Mouse (Mus musculus) layer of hippocampus, adult 9-11 months (tissue): Measurements from ENCODE around the gene Kcnip2.

Experiments
- DNase-seq: peaks from one replicate; pipeline ENCODE4 v3.0.0; 2022

Gene Kcnip2

DNA sequence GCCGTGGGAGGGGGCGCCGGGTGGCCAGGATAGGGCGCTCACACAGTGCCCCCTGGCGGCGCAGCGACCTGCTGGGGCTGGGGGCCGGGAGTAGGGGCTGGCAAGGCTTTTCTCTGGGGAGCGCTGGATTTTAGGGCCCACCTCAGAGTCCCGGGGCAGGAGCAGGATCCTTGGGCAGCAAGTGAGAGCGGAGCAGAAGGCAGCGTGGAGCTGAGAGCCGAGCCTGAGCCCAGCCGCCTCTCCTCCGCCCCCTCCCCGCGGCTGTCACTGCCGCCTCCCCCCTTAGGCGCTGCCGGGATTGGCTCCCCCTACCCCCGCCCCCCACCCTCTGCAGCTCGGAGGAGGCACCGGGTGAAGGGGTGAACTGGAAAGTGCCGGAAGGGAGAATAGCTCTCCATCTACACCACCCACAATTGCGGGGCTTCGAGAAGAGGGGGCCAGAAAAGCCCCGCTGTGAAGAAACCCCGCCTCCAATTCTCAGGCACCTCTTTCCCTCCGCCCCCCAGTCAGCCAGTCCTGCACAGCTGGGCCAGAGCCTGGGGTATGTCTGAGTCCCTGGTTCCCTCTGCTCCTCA, at the start of gene Kcnip2:
Gene Kcnip2, minus strand, starts transcription at position 231 of the 575 bp plus-strand sequence.
- peak; percentile 62 for DNase-seq

DNA sequence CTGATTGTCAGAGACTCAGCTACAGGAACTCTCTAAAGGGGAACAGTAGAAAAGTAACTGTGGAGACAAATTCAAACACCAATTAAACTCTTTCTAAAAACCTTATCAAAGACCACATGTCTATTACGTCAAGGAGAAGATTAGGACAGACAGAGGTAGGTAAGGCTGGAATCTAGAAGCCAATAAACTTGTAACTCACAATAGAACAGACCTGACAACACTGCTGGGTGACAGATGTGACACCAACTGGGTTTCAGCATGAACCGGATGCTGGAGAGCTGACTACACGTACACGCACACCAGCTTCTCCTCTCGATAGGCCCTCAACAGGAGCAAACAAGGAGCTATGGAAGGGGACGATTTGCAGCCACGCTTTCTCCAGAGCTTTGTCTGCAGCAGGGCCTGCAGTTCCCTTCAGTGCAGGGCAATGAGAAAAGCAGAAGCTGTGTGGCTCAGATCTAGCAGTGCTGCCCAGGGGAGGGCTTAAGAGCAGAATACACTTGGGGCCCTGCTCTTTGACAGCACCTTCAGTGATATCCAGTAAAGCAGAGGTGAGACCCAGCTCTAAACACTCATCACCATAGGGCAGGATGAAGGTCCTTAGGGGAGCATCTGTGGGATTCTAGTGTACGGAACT, 39.5 kb upstream of the Kcnip2 start:
- DNase-seq = no peak

DNA sequence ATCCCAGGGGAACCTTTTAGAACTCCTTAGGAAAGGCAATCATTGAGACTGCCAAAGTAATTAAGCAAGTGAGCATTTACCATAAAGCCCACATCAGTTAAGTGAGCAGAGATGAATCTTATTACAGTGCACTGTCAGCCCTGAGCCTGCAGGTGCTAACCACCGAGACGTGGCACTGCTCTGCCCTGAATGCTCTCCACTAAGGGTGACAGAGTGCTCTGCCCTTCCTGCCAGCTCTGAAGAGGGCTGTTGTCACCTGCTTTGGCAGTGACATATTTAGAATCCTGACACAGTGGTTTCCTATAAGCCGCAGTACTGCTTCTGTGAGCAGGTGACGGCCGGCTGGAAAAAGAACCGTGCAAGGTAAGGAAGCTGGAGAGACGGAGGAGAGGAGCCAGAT, 38.7 kb upstream of the Kcnip2 start:
- DNase-seq = no peak

DNA sequence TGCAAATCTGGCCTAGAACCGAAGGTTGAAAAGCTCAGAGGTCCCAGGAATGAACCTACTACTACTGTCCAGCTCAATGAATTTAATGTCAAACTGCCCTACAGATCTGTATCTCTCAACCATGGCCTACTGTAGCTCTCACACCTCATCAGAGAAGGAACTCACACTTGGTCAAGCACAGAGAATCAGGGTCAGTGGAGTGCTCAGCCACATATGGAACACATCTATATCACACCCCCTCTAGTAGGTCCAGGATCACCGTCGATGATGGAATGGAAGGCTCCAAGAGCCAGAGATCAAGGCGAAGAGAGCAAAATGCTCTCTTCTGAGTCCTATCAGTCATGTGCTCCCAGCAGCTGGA, 31.9 kb upstream of the Kcnip2 start:
- DNase-seq = no peak

DNA sequence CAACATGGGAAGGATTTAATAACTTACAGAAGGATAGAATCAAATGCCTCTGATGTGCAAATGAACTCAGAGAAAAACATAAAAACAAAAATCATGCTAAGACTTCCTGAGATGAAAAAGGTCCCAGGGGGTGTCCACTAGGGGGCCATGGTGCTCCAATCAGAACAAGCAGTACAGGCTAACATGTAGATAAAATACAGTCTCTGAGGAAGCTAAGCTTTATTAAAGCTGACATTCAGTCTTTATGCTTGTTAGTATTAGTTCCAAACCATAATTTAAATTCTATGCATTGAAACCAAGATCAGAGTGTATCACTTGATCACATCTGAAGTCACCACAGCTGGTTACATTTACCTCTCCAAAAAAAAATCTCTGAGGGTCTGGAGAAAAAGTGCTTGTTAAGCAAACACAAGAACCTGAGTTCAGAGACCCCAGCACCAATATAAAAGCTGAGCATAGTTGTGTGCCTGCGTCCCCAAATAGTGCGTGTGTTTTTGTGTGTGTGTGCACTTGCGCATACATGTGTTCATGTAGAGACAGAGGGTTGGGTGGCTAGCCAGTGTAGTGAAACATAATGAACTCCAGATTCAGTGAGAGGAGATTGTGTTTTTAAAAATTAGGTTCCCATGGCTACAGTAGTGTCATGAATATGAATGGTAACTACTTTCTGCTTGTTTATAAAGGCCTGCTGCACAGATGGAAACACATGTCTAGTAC, 31.3 kb upstream of the Kcnip2 start:
- DNase-seq = no peak

DNA sequence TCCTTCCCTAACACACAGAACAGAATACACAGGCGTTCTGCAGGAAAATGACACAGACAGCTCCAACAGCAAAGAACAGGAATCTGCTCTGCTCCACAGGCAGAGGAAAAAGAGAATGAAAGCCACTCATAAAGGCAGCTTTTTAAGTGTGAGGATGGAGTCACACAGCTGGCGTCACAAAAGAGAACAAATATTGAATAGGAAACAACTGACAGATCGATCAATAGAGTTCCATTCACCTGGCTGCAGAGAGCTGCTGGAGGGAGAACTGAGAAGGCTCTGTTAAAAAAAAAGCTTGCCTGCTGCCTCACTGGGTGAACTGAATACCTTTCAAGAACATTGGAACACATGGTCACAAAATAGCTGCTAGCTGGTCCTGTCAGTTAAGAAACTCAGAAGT, 28.3 kb upstream of the Kcnip2 start:
- DNase-seq = no peak

DNA sequence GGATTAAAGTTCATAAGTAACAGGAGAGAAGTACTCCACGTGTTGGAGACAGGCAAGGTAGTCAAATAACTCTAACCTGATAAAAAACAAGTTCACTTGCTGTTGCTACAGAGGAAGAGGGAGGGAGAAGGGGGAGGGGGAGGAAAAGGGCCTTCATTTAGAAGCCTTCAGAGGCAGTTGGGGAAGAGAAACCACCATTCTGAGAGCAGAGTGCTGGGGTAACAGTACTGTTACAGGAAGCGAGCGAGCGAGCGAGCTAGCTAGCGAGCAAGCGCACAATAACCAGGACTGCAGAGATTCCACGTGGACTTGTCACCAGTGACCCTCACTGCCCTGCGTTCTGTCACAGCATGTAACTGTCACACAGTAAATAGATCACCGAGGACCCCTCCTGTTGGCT, 27.6 kb upstream of the Kcnip2 start:
- DNase-seq = no peak

DNA sequence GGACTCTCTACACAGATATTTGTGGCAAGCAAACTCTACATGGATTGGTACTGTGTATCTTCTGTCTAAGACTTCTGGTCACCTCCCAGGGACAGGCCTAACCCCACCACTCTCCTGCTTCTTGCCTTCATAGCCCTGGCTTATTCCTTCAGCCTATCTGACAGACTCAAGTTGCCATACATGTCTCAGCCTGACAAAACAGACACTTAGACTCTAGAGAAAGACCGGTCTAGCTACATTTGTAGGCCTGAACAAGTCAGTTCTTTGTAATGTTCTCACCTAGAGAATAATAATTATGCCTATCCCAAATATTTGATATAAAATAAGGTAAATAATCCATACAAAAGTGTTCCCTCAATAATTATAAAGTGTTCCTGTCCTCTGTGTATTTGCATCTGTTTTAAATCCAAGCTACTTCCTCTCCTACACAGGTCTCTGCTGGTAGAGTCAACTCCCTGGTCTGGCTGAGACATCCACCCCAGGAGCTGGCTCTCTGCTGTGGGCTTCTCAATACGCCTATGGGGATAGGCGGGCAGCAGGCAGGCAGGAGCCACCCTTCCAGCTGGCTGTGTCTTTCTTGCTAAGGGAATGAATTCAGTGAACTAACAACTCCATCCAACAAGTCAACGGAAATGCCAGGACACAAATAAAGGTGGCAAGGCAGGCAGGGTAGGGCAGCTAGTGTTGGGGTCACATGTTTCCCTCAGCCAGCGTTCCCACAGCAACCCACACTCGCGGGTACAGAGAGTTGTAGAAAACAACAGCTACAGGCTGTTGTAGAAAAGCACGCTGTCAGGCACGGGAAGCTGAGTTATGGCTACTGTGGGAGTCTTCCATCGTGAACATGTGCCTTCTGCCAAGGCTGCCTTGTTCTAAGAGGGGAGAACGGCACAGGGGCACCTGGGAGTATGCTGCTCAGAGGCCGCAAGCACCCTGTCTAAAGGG, 21.5 kb upstream of the Kcnip2 start:
- peak; percentile 39 for DNase-seq

DNA sequence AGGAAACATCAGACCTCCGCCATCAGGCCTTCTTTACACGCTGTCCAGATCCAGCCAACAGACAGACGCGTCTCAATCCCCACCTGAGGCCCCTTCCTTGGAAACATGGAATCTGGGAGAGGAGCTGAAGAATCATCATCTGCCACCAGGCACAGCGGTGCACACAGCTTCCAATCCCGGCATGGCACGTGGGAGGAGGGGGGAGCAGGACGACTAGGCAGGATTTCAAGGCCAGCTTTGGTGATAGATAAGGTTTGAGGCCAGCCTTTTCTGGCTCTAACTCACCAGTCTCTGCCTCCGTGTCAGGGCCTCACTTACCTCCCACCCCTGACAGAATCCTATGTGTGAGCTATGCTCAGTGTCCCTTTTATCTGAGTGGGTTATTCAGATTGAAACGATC, 19.6 kb upstream of the Kcnip2 start:
- no peak for DNase-seq

DNA sequence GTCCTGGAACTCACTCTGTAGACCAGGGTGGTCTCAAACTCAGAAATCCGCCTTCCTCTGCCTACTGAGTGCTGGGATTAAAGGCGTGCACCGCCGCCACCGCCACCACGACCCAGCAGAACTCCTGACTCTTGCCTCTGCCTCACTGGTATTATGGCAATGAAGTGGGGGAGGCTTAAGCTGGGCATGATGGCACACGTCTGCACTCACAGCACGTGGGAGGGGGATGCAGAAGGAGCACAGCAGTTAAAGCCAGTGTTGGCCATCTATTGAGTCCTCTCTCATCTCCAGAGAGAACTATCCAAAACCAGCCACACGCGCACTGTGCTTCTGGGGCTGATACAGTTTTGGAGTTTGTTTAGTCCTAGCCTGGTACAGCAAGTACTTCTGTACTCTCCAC, 17.8 kb upstream of the Kcnip2 start:
- no peak for DNase-seq

DNA sequence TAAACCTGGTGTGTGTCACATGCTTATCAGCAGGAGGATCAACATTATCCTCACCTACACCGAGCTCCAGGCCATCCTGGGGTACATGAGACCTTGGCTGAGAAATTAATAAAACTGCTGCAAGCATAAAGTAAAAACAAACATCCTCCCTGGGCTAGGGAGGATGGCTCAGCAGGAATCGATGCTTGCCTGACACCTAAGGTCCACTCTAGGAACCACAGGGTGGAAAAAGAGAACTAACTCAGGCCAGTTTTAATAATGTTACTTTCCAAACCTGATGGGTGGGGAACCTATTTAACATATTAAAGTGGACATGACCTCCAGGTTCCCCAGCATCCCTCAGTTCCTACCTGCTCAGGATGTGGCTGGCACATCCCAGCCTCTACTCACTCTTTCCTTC, 14.8 kb upstream of the Kcnip2 start:
- no peak for DNase-seq

DNA sequence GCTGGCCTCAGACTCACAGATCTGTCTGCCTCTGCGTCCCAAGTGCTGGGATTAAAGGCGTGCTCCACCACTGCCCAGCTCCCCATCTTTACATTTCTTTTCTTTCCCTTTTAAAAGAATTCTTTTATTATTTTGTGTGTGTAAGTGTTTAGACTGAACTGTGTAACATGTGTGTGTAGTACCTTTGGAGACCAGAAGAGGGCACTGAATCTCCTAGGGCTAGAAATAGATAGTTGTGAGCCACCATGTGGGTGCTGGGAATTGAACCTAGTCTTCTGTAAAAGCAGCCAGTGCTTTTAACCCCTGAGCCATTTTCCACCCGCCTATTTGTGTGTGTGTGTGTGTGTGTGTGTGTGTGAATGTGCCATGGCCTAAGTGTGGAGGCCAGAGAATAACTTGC, 11.9 kb upstream of the Kcnip2 start:
- no peak for DNase-seq

DNA sequence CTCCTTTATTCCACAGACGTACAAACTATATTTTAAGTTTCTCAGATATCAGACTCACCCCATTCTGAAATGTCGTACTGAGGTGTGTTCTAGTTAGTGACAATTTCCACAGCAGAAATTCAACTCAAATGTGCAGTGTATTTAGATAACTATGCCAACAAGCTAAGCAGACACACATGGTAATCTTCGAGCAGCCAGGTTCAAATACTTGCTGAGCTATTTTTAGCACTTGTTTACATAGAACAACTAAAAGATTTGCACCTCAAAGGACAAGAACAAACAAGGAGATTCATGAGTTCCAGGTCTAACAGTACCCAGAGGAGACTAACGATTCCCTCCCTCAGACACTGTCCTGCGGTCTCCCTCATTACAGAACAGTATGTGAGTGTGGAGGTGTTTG, 11.3 kb upstream of the Kcnip2 start:
- DNase-seq = no peak

DNA sequence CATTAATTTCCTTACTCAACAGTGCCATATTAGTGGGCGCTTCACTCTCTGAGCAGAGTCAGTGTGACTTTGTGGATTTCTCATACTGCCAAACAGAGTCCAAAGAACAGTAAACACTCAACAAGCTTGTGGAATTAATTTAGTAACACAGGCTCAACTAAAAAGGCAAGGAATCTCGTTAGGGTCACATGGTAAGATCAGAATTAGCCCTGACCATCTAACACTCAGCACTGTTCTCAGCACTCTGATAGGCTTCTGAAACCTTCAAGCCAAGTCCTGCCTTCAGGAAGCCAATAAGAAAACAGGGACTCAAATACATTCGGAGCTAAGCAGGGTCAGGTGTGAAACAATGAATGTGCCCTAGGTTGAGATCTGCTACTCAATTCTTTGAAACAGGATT, 10.3 kb upstream of the Kcnip2 start:
- DNase-seq = no peak

DNA sequence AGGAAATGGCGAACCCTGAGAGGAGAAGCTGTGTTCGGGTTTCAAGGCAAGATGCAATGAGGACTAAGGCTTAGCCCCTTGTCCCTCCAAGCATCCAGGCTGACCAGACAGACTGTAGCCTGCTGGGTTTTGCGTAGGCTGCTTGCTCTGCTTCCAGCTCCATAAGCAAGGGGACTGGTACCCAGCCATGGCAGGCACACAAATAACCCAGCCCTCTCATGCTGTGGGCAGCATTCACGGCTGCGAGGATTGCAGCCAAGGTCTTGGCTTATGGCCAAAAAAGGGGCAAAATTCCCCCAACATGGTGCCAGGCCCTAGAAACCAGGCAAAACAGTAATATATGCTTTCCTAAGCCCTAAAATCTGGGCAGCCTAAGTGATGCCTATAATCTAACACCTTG, 6.0 kb upstream of the Kcnip2 start:
- DNase-seq = no peak

DNA sequence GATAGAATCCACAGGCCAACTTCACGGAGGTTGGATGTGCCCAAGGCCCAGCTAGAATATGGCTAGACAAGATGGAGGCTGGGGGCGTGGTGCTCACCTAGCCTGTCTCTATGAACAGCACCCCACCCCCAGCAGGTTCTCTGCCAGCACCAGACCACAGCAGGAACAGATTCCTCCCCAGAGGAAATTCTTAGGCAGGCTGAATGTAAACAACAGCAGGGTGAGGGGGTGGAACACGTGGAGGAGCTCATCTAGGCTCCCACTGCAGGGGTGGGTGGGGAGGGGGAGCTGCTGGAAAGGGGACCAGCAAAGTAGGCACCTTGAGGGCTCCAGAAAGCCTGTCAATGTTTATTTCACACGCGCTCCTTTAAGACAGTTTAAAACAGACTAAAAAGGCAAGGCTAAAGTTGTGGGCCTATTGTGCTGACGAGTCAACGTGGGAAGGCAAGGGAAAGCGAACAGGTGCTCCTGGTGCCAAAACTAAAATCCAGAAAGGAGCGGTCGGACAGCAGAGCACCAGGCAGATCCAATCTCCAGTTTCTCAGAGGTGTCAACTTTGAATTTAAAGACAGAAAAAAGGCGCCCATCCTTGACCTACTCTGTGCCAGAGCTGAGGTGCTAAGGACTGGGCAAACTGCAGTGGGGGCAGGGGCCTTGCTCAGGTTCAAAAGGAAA, 2.1 kb upstream of the Kcnip2 start:
- peak; percentile 68 for DNase-seq

DNA sequence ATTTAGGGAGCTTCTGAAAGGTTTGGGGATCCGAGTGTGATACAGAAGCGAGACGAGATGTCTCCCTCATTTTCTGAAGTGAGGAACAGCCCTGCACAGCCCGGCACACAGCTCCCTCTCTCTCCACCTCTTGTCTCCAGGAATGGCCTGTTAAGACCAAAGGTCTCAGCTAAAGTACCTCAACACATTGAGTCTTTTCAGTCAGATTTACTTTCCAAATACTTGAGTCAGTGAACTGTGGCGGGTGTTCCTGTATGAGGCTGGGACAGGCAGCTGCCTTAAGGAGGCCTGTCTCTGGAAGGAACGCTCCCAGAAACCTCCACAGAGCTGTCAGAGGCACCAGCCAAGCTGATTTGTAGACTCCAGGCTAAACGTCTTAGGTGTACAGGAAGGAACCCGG, 866 bp upstream of the Kcnip2 start:
- no peak for DNase-seq

DNA sequence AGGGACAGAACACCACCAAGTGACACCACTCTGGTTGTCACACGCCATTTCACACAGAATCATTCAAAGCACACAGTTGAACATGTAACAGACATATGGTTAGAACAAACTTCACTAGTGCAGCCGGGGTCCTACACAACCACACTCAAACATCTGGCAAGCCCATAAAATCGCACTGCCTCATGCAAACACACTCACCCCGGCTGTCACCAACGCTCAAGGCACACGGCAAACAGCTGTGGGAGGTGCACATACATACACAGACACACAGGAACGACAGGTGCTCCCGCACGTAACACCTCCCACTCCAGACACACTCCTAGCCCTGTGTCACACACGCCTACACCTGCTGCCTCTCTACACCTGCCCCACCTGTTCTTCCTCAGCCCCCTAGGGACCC, 691 bp downstream of the Kcnip2 start:
- peak; percentile 54 for DNase-seq

DNA sequence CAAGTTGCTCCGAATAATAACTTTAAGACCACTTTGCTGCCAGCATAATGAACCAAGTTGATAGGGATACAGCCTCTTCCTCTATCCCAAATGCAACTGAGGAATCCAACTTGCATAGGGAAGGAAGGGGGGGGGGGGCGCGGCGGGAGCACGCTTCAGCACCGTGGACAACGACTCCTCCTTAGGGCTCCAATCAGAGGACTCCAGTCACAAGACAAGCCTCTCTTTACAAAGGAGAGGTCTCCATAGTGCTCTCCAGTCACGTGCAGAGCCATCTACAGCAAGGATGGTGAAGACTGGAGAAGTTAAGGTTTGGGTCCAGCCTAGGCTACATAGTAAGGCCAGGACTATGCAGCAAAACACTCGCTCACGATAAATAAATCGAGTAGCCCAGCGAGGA, 2.1 kb downstream of the Kcnip2 start:
- DNase-seq = no peak

DNA sequence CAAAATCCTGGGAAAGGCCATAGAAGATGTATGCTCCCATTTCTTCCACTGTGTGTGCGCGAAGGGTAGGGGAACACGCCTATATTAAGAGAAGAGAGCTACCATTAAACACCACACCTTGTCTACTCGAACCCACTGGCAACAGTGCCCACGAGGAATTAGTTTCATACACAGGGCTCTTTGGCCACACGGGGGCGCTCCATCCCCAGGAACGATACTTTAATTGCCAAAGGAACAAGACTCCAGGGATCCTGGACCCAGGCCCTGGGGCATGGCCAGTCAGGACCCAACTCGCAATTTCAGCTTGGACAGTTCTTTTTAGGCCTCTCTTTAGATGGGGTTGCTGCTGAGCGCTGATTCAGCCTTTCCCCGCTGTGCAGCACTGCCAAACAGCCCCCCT, 2.6 kb downstream of the Kcnip2 start:
- peak; percentile 81 for DNase-seq

DNA sequence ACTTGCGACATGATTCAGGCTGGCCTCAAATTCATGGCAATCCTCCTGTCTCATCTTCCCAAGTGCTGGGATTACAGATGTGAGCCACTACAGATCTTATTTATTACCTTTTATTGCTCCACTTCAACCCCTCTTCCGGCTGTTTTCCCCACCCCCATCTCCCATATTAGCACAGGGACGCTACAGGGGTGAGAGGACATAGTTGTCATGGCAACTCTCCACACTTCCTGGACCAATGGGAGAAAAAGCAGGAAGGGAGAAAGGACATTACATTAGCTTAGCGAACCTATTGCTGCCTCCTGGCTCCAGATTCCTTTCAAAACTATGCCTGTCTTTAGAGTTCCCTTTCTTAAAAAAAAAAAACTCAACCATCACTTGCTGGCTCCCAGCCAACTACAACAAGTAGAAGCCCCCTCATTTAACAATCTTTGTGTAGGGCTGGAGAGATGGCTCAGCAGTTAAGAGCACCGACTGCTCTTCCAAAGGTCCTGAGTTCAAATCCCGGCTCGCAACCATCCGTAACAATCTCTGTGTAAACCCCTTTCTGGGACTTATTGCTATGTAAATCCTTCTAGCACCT, 3.1 kb downstream of the Kcnip2 start:
- DNase-seq = no peak

DNA sequence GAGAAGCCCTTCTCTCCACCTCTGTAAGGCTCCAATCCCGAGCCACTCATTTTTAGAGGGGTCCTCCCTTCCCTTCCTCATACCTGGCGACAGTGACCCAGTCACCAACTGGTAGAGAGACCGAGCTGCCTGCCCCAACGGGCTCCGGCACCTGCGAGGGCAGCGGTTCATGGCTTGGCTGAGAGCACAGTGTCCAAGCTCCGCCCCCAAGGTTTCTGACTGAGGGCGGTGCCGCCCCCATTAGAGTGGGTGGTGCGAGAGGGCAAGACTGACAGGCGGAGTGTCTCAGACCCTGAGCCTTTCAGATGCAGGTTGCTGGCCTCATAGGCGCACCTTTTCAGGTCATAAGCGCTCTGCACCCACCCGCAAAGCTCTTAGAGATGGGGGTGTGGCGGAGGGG, 3.7 kb downstream of the Kcnip2 start:
- DNase-seq = no peak
